Mouse (Mus musculus) left cerebral cortex, adult 2 months (tissue): ENCODE measurements around the gene Cubn. TPM values are rescaled to one million over a fixed set of nuclear protein-coding genes. Genes with fewer than 3 reads are reported as not detected.

ENCODE experiments used
- DNase-seq, 2 experiments: peaks; one replicate each; pipeline ENCODE4 v3.0.0; 2021 to 2022; ENCODE audit warnings: low spot score in 2 of 2, mixed read lengths in 1 of 2; ENCODE audit errors: extremely low spot score in 1 of 2
- H3K27ac ChIP-seq: fragments of 200-600 bp; 2 replicates; pipeline ENCODE4 v1.8.1; 2022
- H3K4me3 ChIP-seq: fragments of 200-600 bp; 2 replicates; pipeline ENCODE4 v1.8.1; 2022
- CTCF ChIP-seq: fragments of 200-600 bp; IDR thresholded peaks from 2 replicates; pipeline ENCODE4 v1.8.1; 2022; ENCODE audit warnings: antibody characterized with exemption, mild to moderate bottlenecking, moderate library complexity
- intact Hi-C: fragments of 180-260 bp; cut with DNase I; formaldehyde crosslinking; loops from one replicate; pipeline ENCODE4 v1.15.1; 2025
- long read RNA-seq, 2 experiments: library from polyadenylated mRNA; stranded (forward); transcript quantifications; one replicate each; pipeline ENCODE4 v2.0.0; 2021; ENCODE audit warnings: borderline mapping rate in 2 of 2
- total RNA-seq, 2 experiments: library from RNA; stranded (reverse); gene quantifications; 2 replicates each; pipeline ENCODE4 v1.2.3; 2021

Cubn gene
- total RNA-seq, result under 1 TPM; 0.16 to 0.36 TPM
- long read RNA-seq, experiment 1, result 0 reads
- long read RNA-seq, experiment 2, partial matches to known transcripts, result 0 of 1 reads
- long read RNA-seq, experiment 2, other reads (novel, unspliced or antisense), result 1 of 1 reads

DNA sequence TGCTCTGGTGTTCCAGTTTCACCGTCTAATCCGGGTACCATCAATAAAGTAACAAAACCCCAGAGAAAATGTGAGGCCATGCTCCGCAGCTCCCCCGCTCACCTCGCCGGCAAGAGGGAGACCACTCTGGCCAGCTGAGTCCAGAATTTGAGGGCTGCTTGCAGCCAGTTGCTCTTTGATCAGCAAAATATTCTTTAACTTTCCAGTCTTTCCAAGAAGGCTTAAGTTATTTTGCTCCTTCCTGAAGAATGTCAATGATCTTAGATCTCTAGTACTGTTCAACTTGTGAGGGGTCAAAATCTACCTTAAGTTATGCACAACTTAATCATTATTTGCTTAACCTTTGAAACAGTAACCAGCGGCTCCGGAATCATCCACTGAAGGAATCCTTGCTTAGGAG lies at the start of gene Cubn:
Gene Cubn (minus strand): TSS at position 80 of the 400 bp plus-strand sequence.
- no peak for DNase-seq
- intact Hi-C loops, result no loop called here
- no peak within 1 kb of the TSS for H3K27ac ChIP-seq
- H3K4me3 ChIP-seq, result no peak within 1 kb of the TSS
- no peak for TF ChIP-seq CTCF

GRCm38 (mm10) chr2:13539860-13540259 lies 48.2 kb upstream of the Cubn start:
- intact Hi-C loops, result no loop called here
- H3K27ac ChIP-seq, result no peak overlapping the region
- no peak overlapping the region for H3K4me3 ChIP-seq
- no peak for DNase-seq
- no peak for TF ChIP-seq CTCF

- no peak for TF ChIP-seq CTCF
- no peak for DNase-seq
- intact Hi-C loops, result no loop called here
- no peak overlapping the region for H3K27ac ChIP-seq
- no peak overlapping the region for H3K4me3 ChIP-seq
These were observed 47.2 kb upstream of the Cubn start for GRCm38 (mm10) chr2:13538704-13539377.

GRCm38 (mm10) chr2:13538258-13538657 lies 46.6 kb upstream of the Cubn start:
- DNase-seq, result no peak
- no peak overlapping the region for H3K4me3 ChIP-seq
- TF ChIP-seq CTCF, result no peak
- H3K27ac ChIP-seq, result no peak overlapping the region
- intact Hi-C loops, result no loop called here

DNA sequence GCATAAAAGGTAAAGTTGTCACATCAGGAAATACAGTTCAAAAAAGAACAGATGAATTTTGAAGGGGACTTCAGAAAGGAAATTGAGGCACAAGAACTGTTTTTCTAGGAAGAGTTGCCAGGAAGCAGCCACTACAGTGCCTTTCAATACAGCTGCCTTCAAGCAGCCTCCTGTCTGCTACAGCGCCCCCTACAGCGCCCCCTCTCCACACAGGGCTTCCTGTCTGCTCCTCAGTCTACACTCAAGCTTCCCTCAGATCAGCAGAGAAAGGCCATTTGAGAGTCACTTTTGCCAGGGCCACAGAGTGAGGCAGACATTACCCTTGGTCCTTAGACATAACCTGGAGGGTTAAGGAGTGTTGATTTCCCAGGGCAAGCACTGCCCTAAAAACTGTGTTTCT lies 46.1 kb upstream of the Cubn start:
- Histone ChIP-seq H3K27ac (no peak overlapping the region), H3K4me3 (no peak overlapping the region)
- TF ChIP-seq CTCF, result no peak; the same call in none of the 2 replicates
- no peak for DNase-seq
- intact Hi-C loops, result no loop called here

DNA sequence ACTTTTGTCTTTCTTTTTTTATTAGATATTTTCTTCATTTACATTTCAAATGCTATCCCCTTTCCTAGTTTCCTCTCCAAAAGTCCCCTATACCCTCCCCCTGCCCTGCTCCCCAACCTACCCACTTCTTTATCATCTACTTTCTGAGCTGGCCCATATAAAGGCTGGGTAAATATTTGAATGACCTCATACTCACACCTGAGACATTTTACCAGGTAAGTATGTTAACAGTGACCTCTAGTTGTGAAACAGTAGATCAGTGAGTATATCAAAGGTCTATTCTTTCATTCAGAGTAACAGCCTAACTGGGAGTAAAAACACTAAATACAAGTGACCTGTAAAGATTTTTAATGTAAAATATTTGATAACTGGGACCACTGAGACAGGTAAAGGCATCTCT lies 45.1 kb upstream of the Cubn start:
- no peak for DNase-seq
- no peak overlapping the region for H3K4me3 ChIP-seq
- no peak overlapping the region for H3K27ac ChIP-seq
- intact Hi-C loops, result no loop called here
- TF ChIP-seq CTCF, result no peak; the same call in 1 of the 2 replicates

DNA sequence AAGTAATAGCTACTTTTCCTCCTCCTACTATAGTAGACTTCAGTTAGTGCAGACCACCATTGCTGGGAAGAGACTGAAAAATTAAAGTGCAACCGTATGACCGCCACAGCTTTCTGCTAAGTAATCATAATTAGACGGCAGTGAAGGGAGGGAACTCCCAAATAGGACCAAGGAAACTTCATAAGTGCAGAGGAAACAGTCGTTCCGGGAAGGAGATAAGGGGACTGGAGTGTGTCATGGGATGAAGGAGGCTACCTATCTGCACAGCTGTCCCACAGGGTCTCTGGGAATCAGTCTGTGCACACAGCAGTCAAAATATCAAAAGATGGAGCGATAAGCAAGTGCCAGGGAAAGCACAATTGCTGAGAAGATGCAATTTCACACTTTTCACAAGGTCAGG lies 39.0 kb upstream of the Cubn start:
- no peak overlapping the region for H3K27ac ChIP-seq
- intact Hi-C loops, result no loop called here
- DNase-seq, result no peak
- TF ChIP-seq CTCF, result no peak
- no peak overlapping the region for H3K4me3 ChIP-seq

- TF ChIP-seq CTCF, result no peak
- no peak for DNase-seq
- no peak overlapping the region for H3K4me3 ChIP-seq
- H3K27ac ChIP-seq, result no peak overlapping the region
- intact Hi-C loops, result loop anchor here (10.0 kb wide), 1 partner anchor 115 kb away; no protein-coding TSS in a partner anchor
These were observed 37.8 kb upstream of the Cubn start for GRCm38 (mm10) chr2:13529253-13529933.

DNA sequence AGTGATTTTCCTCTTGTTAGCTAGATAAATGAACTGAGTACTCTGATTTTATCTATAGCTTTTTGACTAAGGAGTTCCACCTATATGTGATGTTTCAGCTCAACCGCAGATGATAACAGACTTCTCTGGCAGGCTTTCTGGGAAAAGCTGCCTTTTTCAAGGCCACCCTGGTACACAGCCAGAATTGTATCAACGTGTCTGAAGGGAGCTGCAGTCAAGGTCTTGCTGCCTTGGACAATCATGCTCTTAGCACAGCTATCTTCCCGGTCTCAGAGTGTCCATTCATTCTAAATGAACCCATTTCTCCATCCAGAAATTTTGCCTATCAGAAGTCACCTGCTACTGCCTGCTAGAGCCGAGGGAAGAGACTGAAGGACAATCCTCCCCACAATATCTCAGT lies 35.9 kb upstream of the Cubn start:
- intact Hi-C loops, result loop anchor here (10.0 kb wide), 1 partner anchor 113 kb away; no protein-coding TSS in a partner anchor

GRCm38 (mm10) chr2:13527125-13527524 lies 35.5 kb upstream of the Cubn start:
- no peak overlapping the region for H3K27ac ChIP-seq
- no peak overlapping the region for H3K4me3 ChIP-seq
- no peak for TF ChIP-seq CTCF
- intact Hi-C loops, result loop anchor here (10.0 kb wide), 1 partner anchor 112 kb away; no protein-coding TSS in a partner anchor
- DNase-seq, result no peak

More for the DNA sequence above, 35.9 kb upstream of the Cubn start:
- no peak overlapping the region for H3K4me3 ChIP-seq
- no peak for TF ChIP-seq CTCF
- no peak for DNase-seq
- no peak overlapping the region for H3K27ac ChIP-seq

GRCm38 (mm10) chr2:13526205-13526604 lies 34.6 kb upstream of the Cubn start:
- Histone ChIP-seq H3K4me3 (no peak overlapping the region), H3K27ac (no peak overlapping the region)
- intact Hi-C loops, result loop anchor here (10.0 kb wide), 1 partner anchor 111 kb away; no protein-coding TSS in a partner anchor
- DNase-seq, result no peak
- TF ChIP-seq CTCF, result no peak
